10 mouse cellular contexts compared by ENCODE assay signal in genomic region chr2:35277686-35278085, GRCm38 (mm10). TPM values are rescaled to one million over a fixed set of nuclear protein-coding genes. Genes with fewer than 3 reads are reported as not detected.
DNase-seq lines count a peak whose midpoint lies in the region; ATAC-seq lines count a peak whose summit lies in the region.
"Had no signal": no experiment of that assay in that cellular context is flagged by ENCODE, and none has a peak within 500 bp of the region (broad histone marks: within the 10 kb centered on the region; RNA-seq: fewer than 3 reads in every experiment).

No protein-coding gene starts in this region.

- no peak overlapping the region for H3K4me2 ChIP-seq in stomach, embryonic 15.5 days
- H3K4me2 ChIP-seq: hindbrain, embryonic 12.5 days; liver, embryonic 11.5 days had no signal

- H3K27me3 ChIP-seq in stomach, embryonic 15.5 days (replicated peaks) = no peaks in the 10 kb centered on the region

- peak; percentile 64 for DNase-seq in left cerebral cortex, postnatal 4 days
- DNase-seq in left cerebral cortex, postnatal 10 days (ENCODE audit: extremely low spot score in 1 of 2, low spot score in 2 of 2) = no peak
- DNase-seq in gastrocnemius, postnatal 14 days = peak; percentile 94
- DNase-seq in heart, postnatal 25 days (ENCODE audit: low spot score) = peak; percentile 87
- DNase-seq in retina, postnatal 1 day = no peak
- DNase-seq: cerebellum, postnatal 25 days had no signal

- H3K9me3 ChIP-seq in stomach, embryonic 15.5 days = no peaks in the 10 kb centered on the region
- H3K9me3 ChIP-seq: hindbrain, embryonic 12.5 days had no signal

- intact Hi-C loops in left cerebral cortex, postnatal 4 days (cut with DNase I) = no loop called here
- intact Hi-C loops in left cerebral cortex, postnatal 10 days (cut with DNase I) = no loop called here
- intact Hi-C loops in gastrocnemius, postnatal 14 days (cut with DNase I; ENCODE audit: low total_unique reads) = no loop called here
- intact Hi-C loops in heart, postnatal 25 days (cut with DNase I) = no loop called here

- no peaks in the 10 kb centered on the region for H3K36me3 ChIP-seq in stomach, embryonic 15.5 days
- H3K36me3 ChIP-seq: hindbrain, embryonic 12.5 days had no signal

- ATAC-seq in stomach, embryonic 15.5 days (ENCODE audit: insufficient read depth, low FRiP score, low read depth) = peak; percentile 15; the same call in 1 of the 2 replicates
- ATAC-seq in inflammation-experienced regulatory T-cells, adult 6 months = no peak

- WGBS in stomach, embryonic 15.5 days = 63% methylated on average over 3 of the region's 3 CpGs

- no peak overlapping the region for H3K4me3 ChIP-seq in stomach, embryonic 15.5 days (replicated peaks)
- H3K4me3 ChIP-seq: hindbrain, embryonic 12.5 days had no signal

- H3K4me1 ChIP-seq in stomach, embryonic 15.5 days = peaks cover 27% of the 10 kb centered on the region

- H3K9ac ChIP-seq in stomach, embryonic 15.5 days = no peak overlapping the region
- H3K9ac ChIP-seq: hindbrain, embryonic 12.5 days had no signal

- peak overlapping the region; percentile 76 for H3K27ac ChIP-seq in stomach, embryonic 15.5 days
- H3K27ac ChIP-seq: hindbrain, embryonic 12.5 days had no signal

RNA-seq across cellular contexts. Expression of gene Gsn, which starts 21.5 kb away (rescaled TPM):
- 10 to 100 TPM; 20.0 to 20.7 TPM for total RNA-seq in left cerebral cortex, postnatal 4 days (2021)
- total RNA-seq in left cerebral cortex, postnatal 10 days (2021) = 10 to 100 TPM; 28.3 to 36.7 TPM
- total RNA-seq in gastrocnemius, postnatal 14 days (2021) = 100 to 1,000 TPM; 177 to 231 TPM
- 100 to 1,000 TPM; 860 to 960 TPM for total RNA-seq in heart, postnatal 25 days (2021)
- polyA plus RNA-seq in stomach, embryonic 15.5 days (2015; fragmentation: Nextera tagmentation; extraction: Ambion mirVana) = 233 and 253 TPM in 2 replicates
- 10 to 100 TPM; 16.2 to 28.8 (median 25.4) TPM for polyA plus RNA-seq in inflammation-experienced regulatory T-cells, adult 6 months (2017; shearing (Covaris generic))

RNA-seq across cellular contexts. Expression of gene Stom, which starts 59.1 kb away (rescaled TPM):
- total RNA-seq in left cerebral cortex, postnatal 4 days (2021) = 10 to 100 TPM in 1 of 2 experiments, 1 to 10 TPM in 1; 7.0 to 10.5 TPM
- 1 to 10 TPM; 6.5 to 7.5 TPM for total RNA-seq in left cerebral cortex, postnatal 10 days (2021)
- total RNA-seq in gastrocnemius, postnatal 14 days (2021) = 10 to 100 TPM; 20.1 to 22.2 TPM
- total RNA-seq in heart, postnatal 25 days (2021) = 10 to 100 TPM; 64.4 to 68.1 TPM
- polyA plus RNA-seq in stomach, embryonic 15.5 days (2015; fragmentation: Nextera tagmentation; extraction: Ambion mirVana) = 67.2 and 74.4 TPM in 2 replicates
- polyA plus RNA-seq in inflammation-experienced regulatory T-cells, adult 6 months (2017; shearing (Covaris generic)) = 1 to 10 TPM; 1.7 to 4.9 (median 1.8) TPM

Comparison
In these comparisons a context has a peak if more than half of its experiments do, and no peak if none do; other contexts are left out.
1. DNase-seq: peak in left cerebral cortex, postnatal 4 days (single experiment), gastrocnemius, postnatal 14 days (single experiment) and heart, postnatal 25 days (single experiment); none in left cerebral cortex, postnatal 10 days (0 of 2) and retina, postnatal 1 day (single experiment).
2. RNA of gene Gsn, which starts 21.5 kb away (total RNA-seq): 860 to 960 TPM in heart, postnatal 25 days and 177 to 231 TPM in gastrocnemius, postnatal 14 days; 28.3 to 36.7 TPM in left cerebral cortex, postnatal 10 days and 20.0 to 20.7 TPM in left cerebral cortex, postnatal 4 days; every median in the first group is over 4 times any median in the second.